Mouse (Mus musculus): ENCODE results near the gene Erg. TPM values are rescaled to one million over a fixed set of nuclear protein-coding genes. Genes with fewer than 3 reads are reported as not detected.

Erg gene
- total and polyA plus RNA-seq, 3 experiments, result 0.11 to 0.81 (median 0.34) TPM

GRCm38 (mm10) chr16:95600572-95601218 is 14.3 kb upstream of the Erg start:
- H3K9me3 ChIP-seq (replicated peaks; ENCODE audit: low read length), result no peaks in the 10 kb centered on the region
- in situ Hi-C loops (cut with MboI; ENCODE audit: low pct_ligation_motif_present, low pct_unique_long_range_greater_than_20kb, low sequenced_read_pairs), result no loop called here
- no peak overlapping the region for H3K27ac ChIP-seq (ENCODE audit: insufficient read depth, low read depth)
- dilution Hi-C loops (cut with MboI; ENCODE audit: extremely low pct_ligation_motif_present, extremely low pct_unique_long_range_greater_than_20kb, low sequenced_read_pairs), result no loop called here
- H3K9ac ChIP-seq (ENCODE audit: insufficient read depth, low read depth), result no peak overlapping the region
- no peak overlapping the region for H3K4me2 ChIP-seq (ENCODE audit: insufficient read depth, low read depth, poor library complexity, severe bottlenecking)
- no peak for DNase-seq (ENCODE audit: extremely low read depth)
- TF ChIP-seq MYC (IDR thresholded peaks at IDR 0.05; ENCODE audit: low read depth, low read length), result no peak
- TF ChIP-seq USF1 (IDR thresholded peaks at IDR 0.05; ENCODE audit: low read depth, low read length), result no peak
- no peak for TF ChIP-seq ZMIZ1 (IDR thresholded peaks at IDR 0.05; ENCODE audit: low read depth, low read length)
- no peak for TF ChIP-seq MXI1 (IDR thresholded peaks at IDR 0.05; ENCODE audit: low read depth, low read length)
- TF ChIP-seq IRF4 (IDR thresholded peaks at IDR 0.05; ENCODE audit: low read depth, low read length), result 0 out of 2 replicates have a peak, but pooled peaks have one; percentile 11
- no peak for TF ChIP-seq MEF2A (IDR thresholded peaks at IDR 0.05; ENCODE audit: borderline replicate concordance, low read depth, low read length)
- no peaks in the 10 kb centered on the region for H3K79me2 ChIP-seq (replicated peaks; ENCODE audit: control insufficient read depth, extremely low read depth, insufficient read depth, poor library complexity, severe bottlenecking)
- peaks cover 4 to 8% of the 10 kb centered on the region in 2 experiments; a peak in 3 of 4 replicates for H3K4me1 ChIP-seq (ENCODE audit: control insufficient read depth in 1 of 2, insufficient read depth in 2 of 2)
- no peak overlapping the region for H3K4me3 ChIP-seq (replicated peaks in 1 of 3; ENCODE audit: low read depth in 2 of 3, low read length in 2 of 3, poor library complexity in 1 of 3)
- no peaks in the 10 kb centered on the region for H3K36me3 ChIP-seq (replicated peaks in 1 of 2; ENCODE audit: control insufficient read depth in 1 of 2, insufficient read depth in 1 of 2, low read length in 1 of 2)
- no peaks in the 10 kb centered on the region for H3K27me3 ChIP-seq (replicated peaks)

GRCm38 (mm10) chr16:95598930-95599329 is 12.5 kb upstream of the Erg start:
- no peaks in the 10 kb centered on the region for H3K9me3 ChIP-seq (replicated peaks; ENCODE audit: low read length)
- in situ Hi-C loops (cut with MboI; ENCODE audit: low pct_ligation_motif_present, low pct_unique_long_range_greater_than_20kb, low sequenced_read_pairs) (loop anchor here (25.0 kb wide), 1 partner anchor 412 kb away; no protein-coding TSS in a partner anchor), dilution Hi-C loops (cut with MboI; ENCODE audit: extremely low pct_ligation_motif_present, extremely low pct_unique_long_range_greater_than_20kb, low sequenced_read_pairs) (no loop called here)
- H3K4me1 ChIP-seq (ENCODE audit: control insufficient read depth in 1 of 2, insufficient read depth in 2 of 2), result peaks cover 4 to 8% of the 10 kb centered on the region in 2 experiments; a peak in 3 of 4 replicates
- TF ChIP-seq MEF2A (IDR thresholded peaks at IDR 0.05; ENCODE audit: borderline replicate concordance, low read depth, low read length) (no peak), RCOR1 (conservative IDR thresholded peaks at IDR 0.05; ENCODE audit: low read depth, low read length) (no peak), EP300 (IDR thresholded peaks at IDR 0.05; ENCODE audit: low read length) (no peak), RAD21 (IDR thresholded peaks at IDR 0.05; ENCODE audit: low read depth, low read length) (no peak), ZMIZ1 (IDR thresholded peaks at IDR 0.05; ENCODE audit: low read depth, low read length) (no peak)
- H3K4me2 ChIP-seq (ENCODE audit: insufficient read depth, low read depth, poor library complexity, severe bottlenecking), result no peak overlapping the region
- no peaks in the 10 kb centered on the region for H3K27me3 ChIP-seq (replicated peaks)
- H3K36me3 ChIP-seq (replicated peaks in 1 of 2; ENCODE audit: control insufficient read depth in 1 of 2, insufficient read depth in 1 of 2, low read length in 1 of 2), result no peaks in the 10 kb centered on the region
- H3K4me3 ChIP-seq (replicated peaks in 1 of 3; ENCODE audit: low read depth in 2 of 3, low read length in 2 of 3, poor library complexity in 1 of 3), result no peak overlapping the region
- H3K79me2 ChIP-seq (replicated peaks; ENCODE audit: control insufficient read depth, extremely low read depth, insufficient read depth, poor library complexity, severe bottlenecking), result no peaks in the 10 kb centered on the region
- H3K27ac ChIP-seq (ENCODE audit: insufficient read depth, low read depth), result no peak overlapping the region
- no peak for DNase-seq (ENCODE audit: extremely low read depth)
- no peak overlapping the region for H3K9ac ChIP-seq (ENCODE audit: insufficient read depth, low read depth)

GRCm38 (mm10) chr16:95597578-95597951 is 11.2 kb upstream of the Erg start:
- no peaks in the 10 kb centered on the region for H3K79me2 ChIP-seq (replicated peaks; ENCODE audit: control insufficient read depth, extremely low read depth, insufficient read depth, poor library complexity, severe bottlenecking)
- H3K36me3 ChIP-seq (replicated peaks in 1 of 2; ENCODE audit: control insufficient read depth in 1 of 2, insufficient read depth in 1 of 2, low read length in 1 of 2), result no peaks in the 10 kb centered on the region
- no peaks in the 10 kb centered on the region for H3K27me3 ChIP-seq (replicated peaks)
- peaks cover 4 to 8% of the 10 kb centered on the region in 2 experiments; a peak in 3 of 4 replicates for H3K4me1 ChIP-seq (ENCODE audit: control insufficient read depth in 1 of 2, insufficient read depth in 2 of 2)
- H3K9me3 ChIP-seq (replicated peaks; ENCODE audit: low read length), result no peaks in the 10 kb centered on the region
- H3K4me2 ChIP-seq (ENCODE audit: insufficient read depth, low read depth, poor library complexity, severe bottlenecking), result no peak overlapping the region
- no peak overlapping the region for H3K27ac ChIP-seq (ENCODE audit: insufficient read depth, low read depth)
- no peak overlapping the region for H3K9ac ChIP-seq (ENCODE audit: insufficient read depth, low read depth)
- no peak for DNase-seq (ENCODE audit: extremely low read depth)
- no peak overlapping the region for H3K4me3 ChIP-seq (replicated peaks in 1 of 3; ENCODE audit: low read depth in 2 of 3, low read length in 2 of 3, poor library complexity in 1 of 3)
- in situ Hi-C loops (cut with MboI; ENCODE audit: low pct_ligation_motif_present, low pct_unique_long_range_greater_than_20kb, low sequenced_read_pairs), result loop anchor here (25.0 kb wide), 1 partner anchor 410 kb away; no protein-coding TSS in a partner anchor
- TF ChIP-seq ETS1 (conservative IDR thresholded peaks at IDR 0.05; ENCODE audit: low read depth, low read length) (no peak), ZKSCAN1 (IDR thresholded peaks at IDR 0.05; ENCODE audit: borderline replicate concordance, low read depth, low read length) (no peak), ZNF384 (IDR thresholded peaks at IDR 0.05; ENCODE audit: low read depth, low read length) (no peak), USF1 (IDR thresholded peaks at IDR 0.05; ENCODE audit: low read depth, low read length) (no peak), MAZ (IDR thresholded peaks at IDR 0.05; ENCODE audit: low read depth, low read length) (no peak), CHD2 (IDR thresholded peaks at IDR 0.05; ENCODE audit: low read length) (no peak), ELF1 (IDR thresholded peaks at IDR 0.05; ENCODE audit: low read depth, low read length) (no peak), SMC3 (IDR thresholded peaks at IDR 0.05; ENCODE audit: low read depth, low read length) (no peak), PAX5 (IDR thresholded peaks at IDR 0.05; ENCODE audit: low read length) (no peak), EP300 (IDR thresholded peaks at IDR 0.05; ENCODE audit: low read length) (no peak)
- dilution Hi-C loops (cut with MboI; ENCODE audit: extremely low pct_ligation_motif_present, extremely low pct_unique_long_range_greater_than_20kb, low sequenced_read_pairs), result no loop called here
